Mouse (Mus musculus): ENCODE measurements around the gene Gm27027.

DNA sequence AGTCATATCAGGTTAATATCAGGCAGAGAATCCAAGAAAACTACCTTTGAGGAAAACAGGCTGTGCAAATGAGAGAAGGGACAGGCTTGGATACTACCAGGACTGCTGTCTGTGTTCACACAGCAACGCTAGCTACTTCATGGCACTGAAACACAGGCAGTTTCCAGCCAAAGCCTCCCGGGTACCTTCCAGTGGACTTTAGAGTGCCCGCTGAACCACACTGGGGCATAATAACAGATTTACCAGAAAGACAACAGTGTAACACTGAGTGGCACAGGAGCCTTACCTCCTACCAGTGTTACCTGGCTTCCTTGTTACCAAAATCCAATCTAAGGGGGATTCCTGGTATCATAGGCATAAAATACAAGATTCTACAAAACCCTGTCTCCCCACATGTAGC, 46.3 kb upstream of the Gm27027 start:
- no peak for TF ChIP-seq POLR2A (IDR thresholded peaks at IDR 0.05; ENCODE audit: low read depth, low read length)
- no peak for TF ChIP-seq CTCF (IDR thresholded peaks at IDR 0.05; ENCODE audit: extremely low read depth, insufficient read depth, insufficient read length, insufficient replicate concordance)

Measured in spleen, adult 2 months (tissue).